In the genomic region with DNA sequence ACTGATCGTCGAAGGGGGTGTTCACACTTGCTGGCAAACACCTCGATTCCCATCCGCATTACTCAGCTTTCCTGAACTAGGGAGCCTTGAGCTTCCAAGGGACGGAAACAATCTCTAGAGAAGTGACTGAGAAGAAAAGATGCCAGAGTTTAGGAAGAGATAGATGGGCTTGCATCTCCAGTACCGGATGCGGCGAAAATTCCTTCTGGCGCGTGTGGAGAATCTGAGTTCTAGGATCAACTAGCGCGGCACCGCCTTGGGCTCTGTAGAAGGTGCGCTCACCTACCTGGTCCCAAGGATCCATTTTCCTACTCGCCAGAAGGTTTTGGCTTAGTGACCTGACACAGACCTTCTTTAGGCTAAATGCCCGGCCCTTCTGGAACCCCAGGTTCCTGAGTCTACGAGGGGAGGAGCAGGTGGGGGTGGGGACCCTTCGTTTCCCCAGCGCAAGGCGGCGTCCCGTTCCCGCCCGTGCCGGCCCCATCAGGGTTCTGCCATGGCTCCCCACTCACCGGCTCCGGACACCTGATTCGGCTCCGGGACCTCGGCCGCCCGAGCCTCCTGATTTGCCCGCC, we compare ENCODE assay signal across 8 mouse cellular contexts. TPM values are rescaled to one million over a fixed set of nuclear protein-coding genes. Genes with fewer than 3 reads are reported as not detected.
DNase-seq lines count a peak whose midpoint lies in the region; ATAC-seq lines count a peak whose summit lies in the region.

No protein-coding gene starts in this region.

- no peak for ATAC-seq in megakaryocyte, adult 5-6 weeks (ENCODE audit: poor library complexity, severe bottlenecking)
- no peak for ATAC-seq in lung, embryonic 16.5 days (ENCODE audit: low read depth)
- ATAC-seq in CD4-positive, CD25-positive, alpha-beta regulatory T cell, adult 4 months, result no peak

- no peaks in the 10 kb centered on the region for H3K36me3 ChIP-seq in megakaryocyte, embryonic 14.5 days (replicated peaks; ENCODE audit: low read length)
- H3K36me3 ChIP-seq in hindbrain, embryonic 10.5 days, result 0 out of 2 replicates have a peak, but pooled peaks cover under 1% of the 10 kb centered on the region
- H3K36me3 ChIP-seq in lung, embryonic 16.5 days (ENCODE audit: control insufficient read depth, insufficient read depth, low read length), result no peaks in the 10 kb centered on the region

- WGBS in hindbrain, embryonic 10.5 days, result under 1% methylated on average over 33 of the region's 33 CpGs
- WGBS in lung, embryonic 16.5 days, result 1% methylated on average over 33 of the region's 33 CpGs

- no peak for DNase-seq in hindbrain, embryonic 10.5 days (ENCODE audit: low spot score)
- no peak for DNase-seq in spleen, adult 18-20 months
- no peak for DNase-seq in cerebellum, adult 18-20 months
- DNase-seq in frontal cortex, adult 2 months (ENCODE audit: extremely low spot score in 1 of 2, low spot score in 1 of 2), result no peak

- peak overlapping the region; percentile 93 for H3K9ac ChIP-seq in lung, embryonic 16.5 days (ENCODE audit: low read length)

- H3K4me2 ChIP-seq in lung, embryonic 16.5 days (ENCODE audit: low read depth, low read length), result peak overlapping the region; percentile 89

- H3K9me3 ChIP-seq in megakaryocyte, embryonic 14.5 days, result no peaks in the 10 kb centered on the region
- no peaks in the 10 kb centered on the region for H3K9me3 ChIP-seq in hindbrain, embryonic 10.5 days
- H3K9me3 ChIP-seq in lung, embryonic 16.5 days (ENCODE audit: control insufficient read depth, low read length), result no peaks in the 10 kb centered on the region

- peak overlapping the region; percentile 86 for H3K4me3 ChIP-seq in megakaryocyte, embryonic 14.5 days (replicated peaks)
- peak overlapping the region; percentile 60 for H3K4me3 ChIP-seq in hindbrain, embryonic 10.5 days
- peak overlapping the region; percentile 73 for H3K4me3 ChIP-seq in lung, embryonic 16.5 days (ENCODE audit: low read length)

- H3K4me1 ChIP-seq in megakaryocyte, embryonic 14.5 days, result peaks cover 62% of the 10 kb centered on the region
- H3K4me1 ChIP-seq in hindbrain, embryonic 10.5 days (replicated peaks), result peaks cover 63% of the 10 kb centered on the region
- peaks cover 30% of the 10 kb centered on the region for H3K4me1 ChIP-seq in lung, embryonic 16.5 days (replicated peaks; ENCODE audit: control insufficient read depth, insufficient read depth, low read length)

- H3K27ac ChIP-seq in hindbrain, embryonic 10.5 days, result peak overlapping the region; percentile 86
- H3K27ac ChIP-seq in lung, embryonic 16.5 days (ENCODE audit: low read length), result peak overlapping the region; percentile 98

- H3K27me3 ChIP-seq in megakaryocyte, embryonic 14.5 days (replicated peaks), result peaks cover 99% of the 10 kb centered on the region
- H3K27me3 ChIP-seq in hindbrain, embryonic 10.5 days (ENCODE audit: insufficient read depth, poor library complexity, severe bottlenecking), result peaks cover 98% of the 10 kb centered on the region
- H3K27me3 ChIP-seq in lung, embryonic 16.5 days (ENCODE audit: control insufficient read depth, insufficient read depth, low read depth, low read length), result peaks cover 41% of the 10 kb centered on the region

RNA-seq across cellular contexts. Expression of gene Tbx2, which starts 0.6 kb away (rescaled TPM):
- 1.5 and 1.7 TPM in 2 replicates for polyA plus RNA-seq in megakaryocyte, embryonic 14.5 days (2012; ENCODE audit: insufficient read depth, low replicate concordance)
- 0.04 TPM in 1 of 2 replicates, not detected in the other for total RNA-seq in megakaryocyte, adult 5-6 weeks (2015)
- 0.04 TPM in 1 of 2 replicates, not detected in the other for total RNA-seq in megakaryocyte, adult 5-6 weeks (2017)
- polyA plus RNA-seq in hindbrain, embryonic 10.5 days (2016; fragmentation: Nextera tagmentation; extraction: Ambion mirVana), result 1.5 and 3.1 TPM in 2 replicates
- 24.6 and 25.1 TPM in 2 replicates for polyA plus RNA-seq in lung, embryonic 16.5 days (2015; fragmentation: Nextera tagmentation; extraction: Ambion mirVana)
- 3.0 and 4.2 TPM in 2 replicates for polyA plus RNA-seq in frontal cortex, adult 2 months (2012; rRNA removed)
- polyA plus RNA-seq in CD4-positive, CD25-positive, alpha-beta regulatory T cell, adult 4 months (2017; shearing (Covaris generic)), result not detected

RNA-seq across cellular contexts. Expression of gene Gm11444, which starts 18.4 kb away (rescaled TPM):
- polyA plus RNA-seq in megakaryocyte, embryonic 14.5 days (2012; ENCODE audit: insufficient read depth, low replicate concordance), result not detected in 2 replicates
- total RNA-seq in megakaryocyte, adult 5-6 weeks (2015), result not detected in 2 replicates
- not detected in 2 replicates for total RNA-seq in megakaryocyte, adult 5-6 weeks (2017)
- polyA plus RNA-seq in hindbrain, embryonic 10.5 days (2016; fragmentation: Nextera tagmentation; extraction: Ambion mirVana), result not detected in 2 replicates
- not detected in 2 replicates for polyA plus RNA-seq in lung, embryonic 16.5 days (2015; fragmentation: Nextera tagmentation; extraction: Ambion mirVana)
- not detected in 2 replicates for polyA plus RNA-seq in frontal cortex, adult 2 months (2012; rRNA removed)
- polyA plus RNA-seq in CD4-positive, CD25-positive, alpha-beta regulatory T cell, adult 4 months (2017; shearing (Covaris generic)), result under 1 TPM in 1 of 2 experiments, not detected in 1; 0.59 TPM

RNA-seq across cellular contexts. Expression of gene Tbx4, which starts 54.5 kb away (rescaled TPM):
- not detected in 2 replicates for polyA plus RNA-seq in megakaryocyte, embryonic 14.5 days (2012; ENCODE audit: insufficient read depth, low replicate concordance)
- total RNA-seq in megakaryocyte, adult 5-6 weeks (2015), result not detected in 2 replicates
- not detected in 2 replicates for total RNA-seq in megakaryocyte, adult 5-6 weeks (2017)
- polyA plus RNA-seq in hindbrain, embryonic 10.5 days (2016; fragmentation: Nextera tagmentation; extraction: Ambion mirVana), result 0.09 and 0.22 TPM in 2 replicates
- 61.4 and 70.5 TPM in 2 replicates for polyA plus RNA-seq in lung, embryonic 16.5 days (2015; fragmentation: Nextera tagmentation; extraction: Ambion mirVana)
- 0.30 and 0.48 TPM in 2 replicates for polyA plus RNA-seq in frontal cortex, adult 2 months (2012; rRNA removed)
- polyA plus RNA-seq in CD4-positive, CD25-positive, alpha-beta regulatory T cell, adult 4 months (2017; shearing (Covaris generic)), result not detected

Comparison
In these comparisons a context has a peak if more than half of its experiments do, and no peak if none do; other contexts are left out.
1. RNA of gene Tbx4, which starts 54.5 kb away (polyA plus RNA-seq): 61.4 to 70.5 TPM in lung, embryonic 16.5 days; 0.30 to 0.48 TPM in frontal cortex, adult 2 months, 0.09 to 0.22 TPM in hindbrain, embryonic 10.5 days, not detected in megakaryocyte, embryonic 14.5 days and not detected in CD4-positive, CD25-positive, alpha-beta regulatory T cell, adult 4 months; every median in the first group is over 10 times any median in the second.
2. Peak in every context shown above with its lines, with median percentiles within 50 percentile points of each other: H3K4me3 ChIP-seq.